Mouse (Mus musculus): ENCODE measurements at regions not wholly inside any gene's neighbourhood (a gene's known extent, or its start where the extent isn't known, plus 50 kb on each side); places are given as distances from the start of the nearest gene placed in this dataset.
A peak's percentile ranks its signal among the peaks of the same experiment; 100 is the strongest.

DNA sequence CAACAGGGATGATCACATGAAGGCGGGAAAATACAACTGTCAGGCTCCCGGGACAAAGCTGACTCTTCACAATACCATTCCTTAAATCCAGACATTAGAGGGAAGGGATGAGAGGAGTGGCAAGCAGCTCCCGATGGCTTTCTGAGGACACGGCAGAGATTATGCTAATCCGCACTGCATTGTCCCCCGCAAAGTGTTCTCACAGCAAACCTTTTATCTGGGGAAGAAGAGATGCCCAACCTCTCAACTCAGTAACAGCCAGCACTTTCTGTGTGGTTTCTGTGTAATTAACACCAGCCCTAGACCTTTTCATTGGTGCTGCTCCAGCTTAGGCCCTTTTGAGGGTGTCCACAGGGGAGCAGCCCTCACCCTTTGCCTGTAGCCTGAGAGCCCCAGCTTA is 137.9 kb downstream of the Barhl2 start:
- DNase-seq (ENCODE audit: low spot score in 2 of 2), result no peak

- no peak for DNase-seq (ENCODE audit: low spot score in 2 of 2)
Measured at GRCm38 (mm10) chr5:106318246-106318645, 139.7 kb downstream of the Barhl2 start.

GRCm38 (mm10) chr5:106313874-106314273 is 144.1 kb downstream of the Barhl2 start:
- no peak for DNase-seq (ENCODE audit: low spot score in 2 of 2)

- DNase-seq (ENCODE audit: low spot score in 2 of 2), result no peak
Measured at GRCm38 (mm10) chr5:106301372-106301771, 156.6 kb downstream of the Barhl2 start.

- DNase-seq (ENCODE audit: low spot score in 2 of 2), result no peak
Measured at GRCm38 (mm10) chr5:106296721-106297120, 161.2 kb downstream of the Barhl2 start.

- DNase-seq (ENCODE audit: low spot score in 2 of 2), result no peak
Measured at GRCm38 (mm10) chr5:106295993-106296392, 162.0 kb downstream of the Barhl2 start.

DNA sequence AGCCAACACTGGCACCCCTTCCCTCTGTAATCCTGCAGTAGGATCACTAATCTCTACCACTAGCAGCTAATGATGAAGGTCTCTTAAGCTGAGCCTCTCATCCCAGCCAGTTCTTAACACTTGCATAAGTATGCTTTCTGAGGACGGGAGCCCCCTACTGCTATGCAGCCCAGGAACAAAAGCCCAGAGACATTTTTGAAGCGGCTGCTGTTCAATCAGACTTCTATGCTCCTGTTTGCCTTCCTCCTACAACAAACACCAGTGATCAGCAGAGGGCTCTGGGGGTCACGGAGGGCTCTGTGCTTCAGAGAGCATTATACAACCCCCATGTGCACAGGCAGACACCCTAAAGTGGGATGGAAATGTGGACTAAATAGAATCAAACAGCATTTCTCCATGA is 162.4 kb downstream of the Barhl2 start:
- no peak for DNase-seq (ENCODE audit: low spot score in 2 of 2)

- no peak for DNase-seq (ENCODE audit: low spot score in 2 of 2)
Measured at GRCm38 (mm10) chr5:106292387-106293229, 165.4 kb downstream of the Barhl2 start.

DNA sequence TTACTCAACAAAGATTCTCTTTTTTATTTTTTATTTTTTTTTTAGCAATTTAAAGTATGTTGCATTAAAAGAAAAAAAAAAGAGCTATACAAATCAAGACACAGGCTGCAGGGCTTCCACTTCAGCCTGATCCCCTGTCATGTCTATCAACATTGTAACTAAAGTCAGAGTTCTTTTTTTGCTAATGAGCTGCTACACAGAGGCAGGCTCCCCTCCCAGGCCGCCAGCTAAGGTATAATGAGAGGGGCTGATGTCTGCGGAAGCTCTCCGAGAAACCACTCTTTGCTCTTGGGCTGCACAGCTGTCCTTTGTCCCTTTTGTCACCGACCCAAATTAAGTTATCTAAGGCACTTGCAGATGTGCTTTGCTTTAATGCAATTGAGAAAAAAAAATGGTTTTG is 172.8 kb downstream of the Barhl2 start:
- DNase-seq (ENCODE audit: low spot score in 2 of 2), result no peak

GRCm38 (mm10) chr5:106284731-106285130 is 173.2 kb downstream of the Barhl2 start:
- no peak for DNase-seq (ENCODE audit: low spot score in 2 of 2)

DNA sequence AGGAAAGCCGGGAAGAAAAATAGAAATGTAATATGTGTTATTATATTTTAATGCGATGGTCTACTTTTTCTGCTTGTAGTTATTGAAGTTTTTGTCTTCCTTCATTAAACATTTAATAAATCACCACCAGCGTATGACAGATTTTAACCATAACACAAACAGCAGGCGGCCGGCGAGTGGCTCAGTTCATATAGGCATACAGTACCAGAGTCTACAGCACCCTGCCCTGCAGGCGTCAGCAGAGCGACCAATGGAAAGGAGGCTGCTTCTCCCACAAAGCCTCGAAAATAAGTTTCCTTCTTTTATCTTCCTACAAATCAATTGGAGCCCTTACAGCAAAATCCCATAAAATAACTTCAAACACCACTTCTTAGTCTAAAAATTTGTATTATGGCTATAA is 175.3 kb downstream of the Barhl2 start:
- DNase-seq (ENCODE audit: low spot score in 2 of 2), result no peak

- no peak for DNase-seq (ENCODE audit: low spot score in 2 of 2)
Measured at GRCm38 (mm10) chr5:106277786-106278185, 180.2 kb downstream of the Barhl2 start.

DNA sequence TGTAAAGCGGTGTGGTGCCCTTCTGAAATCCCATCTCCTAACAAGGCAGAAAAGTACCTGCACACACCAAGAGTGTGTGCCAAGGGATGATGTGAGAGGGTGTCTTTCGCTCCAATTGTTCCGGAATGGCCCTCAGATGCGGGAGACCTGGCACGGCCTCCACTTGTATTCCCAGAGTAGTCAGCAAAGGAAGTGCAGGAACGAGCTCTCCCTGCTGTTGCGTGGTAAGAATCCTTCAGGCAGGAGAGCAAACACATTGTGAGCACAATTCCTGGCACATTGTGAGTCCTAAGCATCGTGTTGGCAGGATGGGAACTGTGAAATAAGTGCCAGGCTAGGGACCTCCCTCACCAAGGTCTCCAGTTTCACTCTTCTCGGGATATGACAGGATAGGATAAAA is 180.7 kb downstream of the Barhl2 start:
- DNase-seq (ENCODE audit: low spot score in 2 of 2), result no peak

GRCm38 (mm10) chr5:106276186-106276585 is 181.8 kb downstream of the Barhl2 start:
- peak in 1 of 2 experiments; percentile 30 for DNase-seq (ENCODE audit: low spot score in 2 of 2)

DNA sequence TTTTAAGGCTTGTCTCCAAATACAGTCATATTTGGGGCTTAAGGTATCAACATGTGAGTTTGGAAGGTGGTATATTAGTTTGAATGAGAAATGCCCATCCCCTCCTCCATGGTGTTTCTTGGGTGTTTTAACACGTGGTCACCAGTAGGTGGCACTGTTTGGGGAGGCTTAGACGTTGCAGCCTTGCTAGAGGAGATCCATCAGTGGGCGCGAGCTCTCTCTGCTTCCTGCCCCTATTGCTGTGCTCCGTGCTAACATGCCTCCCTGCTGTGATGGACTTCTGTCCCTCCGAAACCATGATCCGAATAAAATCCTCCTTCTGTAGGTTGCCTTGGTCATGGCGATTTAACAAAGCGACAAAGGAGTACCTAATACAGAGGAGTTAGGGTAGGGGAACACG is 183.3 kb downstream of the Barhl2 start:
- DNase-seq (ENCODE audit: low spot score in 2 of 2), result no peak

GRCm38 (mm10) chr5:106264536-106264935 is 193.4 kb downstream of the Barhl2 start:
- no peak for DNase-seq (ENCODE audit: low spot score in 2 of 2)

- no peak for DNase-seq (ENCODE audit: low spot score in 2 of 2)
Measured at GRCm38 (mm10) chr5:106257179-106257578, 200.8 kb downstream of the Barhl2 start.

DNA sequence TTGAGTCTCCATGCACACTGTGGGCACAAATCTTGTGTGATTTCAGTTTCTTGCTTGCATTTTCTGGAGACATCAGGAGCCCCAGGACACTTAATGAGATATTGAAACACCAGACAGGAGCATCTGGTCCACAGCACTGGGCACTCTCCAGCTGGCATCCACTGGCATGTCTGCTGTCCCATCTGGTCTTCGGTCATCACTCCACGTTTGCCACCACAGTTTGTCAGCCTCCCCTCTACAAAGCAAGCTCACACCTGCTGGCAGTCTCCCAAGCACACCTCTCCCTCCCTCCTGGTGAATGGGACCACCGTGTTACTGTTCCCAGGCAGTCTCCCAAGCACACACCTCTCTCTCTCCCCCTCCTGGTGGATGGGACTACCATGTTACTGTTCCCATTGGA is 228.8 kb downstream of the Barhl2 start:
- no peak for DNase-seq (ENCODE audit: low spot score in 2 of 2)

DNA sequence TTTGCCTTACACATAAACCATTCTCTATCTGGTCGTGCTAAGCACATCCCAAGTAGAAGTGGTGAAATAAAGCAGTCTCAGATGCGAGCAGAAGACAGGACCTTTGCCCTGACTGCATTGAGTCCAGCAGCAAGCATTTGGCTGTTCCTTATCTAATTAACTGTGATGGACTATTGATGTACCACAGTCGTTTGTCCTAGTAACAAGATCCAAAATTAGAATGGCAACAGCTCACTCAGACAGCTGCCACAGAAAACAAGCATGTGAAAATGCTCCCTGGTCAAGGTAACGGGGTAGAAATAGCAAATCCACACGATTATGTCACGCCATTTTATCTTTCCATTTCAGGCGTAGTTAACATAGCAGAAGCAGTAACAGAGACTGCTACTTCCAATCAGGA is 233.8 kb downstream of the Barhl2 start:
- no peak for DNase-seq (ENCODE audit: low spot score in 2 of 2)

- DNase-seq (ENCODE audit: low spot score in 2 of 2), result no peak
Measured at GRCm38 (mm10) chr5:106209543-106209942, 248.4 kb downstream of the Barhl2 start.

DNA sequence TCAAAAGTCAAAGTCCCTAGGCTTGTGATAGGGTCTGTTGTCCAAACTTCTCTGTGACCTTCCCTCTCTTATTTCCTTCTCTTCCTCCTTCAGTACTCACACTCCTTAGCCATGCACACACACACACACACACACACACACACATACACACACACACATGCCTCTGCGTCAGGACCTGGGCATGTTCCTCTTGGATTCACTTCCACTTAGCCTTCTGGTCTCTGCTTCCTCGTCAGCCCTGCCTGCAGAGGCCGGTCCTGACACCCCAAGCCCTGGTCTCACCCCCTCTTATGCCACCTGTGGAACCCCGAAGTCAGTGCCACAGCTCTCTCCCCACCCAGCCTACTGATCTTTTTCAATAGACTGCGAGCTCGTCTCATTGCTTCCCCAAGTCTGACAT is 250.3 kb downstream of the Barhl2 start:
- no peak for DNase-seq (ENCODE audit: low spot score in 2 of 2)

GRCm38 (mm10) chr5:106205724-106206123 is 252.2 kb downstream of the Barhl2 start:
- DNase-seq (ENCODE audit: low spot score in 2 of 2), result no peak

DNA sequence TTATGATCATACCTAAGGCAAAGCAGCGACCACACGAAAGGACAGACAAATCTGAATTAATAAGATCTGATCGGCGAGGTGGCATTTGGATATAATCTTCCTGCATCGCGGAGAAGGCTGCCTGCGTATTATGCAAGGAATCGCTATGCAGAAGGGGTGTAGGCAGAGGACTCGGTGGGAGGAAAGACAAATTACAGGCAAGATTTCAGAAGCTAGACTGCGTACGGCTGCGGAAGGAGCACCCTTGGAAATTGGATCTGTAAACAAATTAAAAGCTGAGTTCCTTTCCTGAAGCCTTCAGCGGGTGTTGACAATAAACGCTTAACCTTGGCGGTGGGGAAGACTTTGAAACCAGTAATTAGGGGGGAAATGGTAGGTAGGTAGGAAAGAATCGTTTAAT is 257.3 kb downstream of the Barhl2 start:
- DNase-seq (ENCODE audit: low spot score in 2 of 2), result peak; percentile 13 to 16

GRCm38 (mm10) chr5:106199061-106199460 is 258.9 kb downstream of the Barhl2 start:
- DNase-seq (ENCODE audit: low spot score in 2 of 2), result no peak

Data from frontal cortex, postnatal 14 days (tissue).